Mouse (Mus musculus): ENCODE data around the gene Rnf152.

The Rnf152 gene

DNA sequence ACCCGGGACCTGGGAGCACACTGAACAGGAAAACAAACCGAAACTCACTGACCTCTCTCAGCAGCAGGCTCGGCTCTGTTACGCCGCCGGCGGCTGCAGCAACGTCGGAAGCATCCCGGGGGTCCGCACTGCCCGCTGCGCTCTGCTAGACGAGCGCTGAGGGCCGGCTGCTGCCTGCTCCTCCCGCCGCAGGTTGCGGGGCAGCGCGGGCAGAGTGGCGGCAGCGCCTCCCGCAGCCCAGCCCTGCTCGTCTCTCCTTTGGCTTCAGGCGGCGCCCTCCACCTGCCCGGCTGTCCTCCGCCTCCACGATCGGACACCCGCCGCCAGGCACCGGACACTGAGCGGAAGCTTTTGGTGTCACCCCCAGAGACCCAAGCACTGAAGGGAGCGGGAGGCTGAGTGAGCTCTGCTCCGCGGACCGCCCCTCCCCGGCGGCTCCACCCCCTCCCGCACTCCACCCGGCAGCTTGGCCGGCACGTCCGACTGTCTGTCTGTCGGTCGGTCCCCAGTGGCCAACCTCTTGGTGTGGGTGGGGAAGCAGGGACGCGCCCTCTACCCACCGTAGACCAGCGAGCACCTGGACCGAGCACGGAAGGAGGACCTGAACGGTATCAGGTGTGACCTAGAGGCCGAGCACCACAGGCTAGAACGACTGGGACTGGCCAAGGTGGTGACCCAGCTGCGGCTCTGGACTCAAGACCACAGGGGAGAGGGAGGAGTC, at the start of gene Rnf152:
Gene Rnf152, minus strand, starts transcription at position 420 of the 721 bp plus-strand sequence.
- peak; percentile 42 to 54 for DNase-seq (ENCODE audit: low spot score in 2 of 2)

DNA sequence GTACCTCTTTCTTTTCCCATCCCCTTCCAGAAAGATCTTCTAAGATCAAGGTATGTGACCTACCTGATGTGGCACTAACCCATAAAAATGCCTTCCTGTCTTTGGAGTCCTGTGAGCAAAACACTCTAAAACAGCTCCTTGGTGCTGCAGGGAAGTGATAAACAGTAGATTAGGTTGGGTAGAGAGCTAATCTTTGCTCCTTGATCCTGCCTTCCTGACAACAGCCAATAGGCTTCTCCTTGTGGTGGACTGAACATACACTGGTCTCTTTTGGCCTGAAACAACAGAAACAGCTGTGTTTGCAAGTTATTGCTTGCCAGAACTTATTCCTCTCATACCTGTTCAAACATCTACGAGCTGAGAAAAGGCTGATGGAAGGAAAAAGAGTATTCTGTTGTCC, 46.3 kb upstream of the Rnf152 start:
- no peak for DNase-seq (ENCODE audit: low spot score in 2 of 2)

DNA sequence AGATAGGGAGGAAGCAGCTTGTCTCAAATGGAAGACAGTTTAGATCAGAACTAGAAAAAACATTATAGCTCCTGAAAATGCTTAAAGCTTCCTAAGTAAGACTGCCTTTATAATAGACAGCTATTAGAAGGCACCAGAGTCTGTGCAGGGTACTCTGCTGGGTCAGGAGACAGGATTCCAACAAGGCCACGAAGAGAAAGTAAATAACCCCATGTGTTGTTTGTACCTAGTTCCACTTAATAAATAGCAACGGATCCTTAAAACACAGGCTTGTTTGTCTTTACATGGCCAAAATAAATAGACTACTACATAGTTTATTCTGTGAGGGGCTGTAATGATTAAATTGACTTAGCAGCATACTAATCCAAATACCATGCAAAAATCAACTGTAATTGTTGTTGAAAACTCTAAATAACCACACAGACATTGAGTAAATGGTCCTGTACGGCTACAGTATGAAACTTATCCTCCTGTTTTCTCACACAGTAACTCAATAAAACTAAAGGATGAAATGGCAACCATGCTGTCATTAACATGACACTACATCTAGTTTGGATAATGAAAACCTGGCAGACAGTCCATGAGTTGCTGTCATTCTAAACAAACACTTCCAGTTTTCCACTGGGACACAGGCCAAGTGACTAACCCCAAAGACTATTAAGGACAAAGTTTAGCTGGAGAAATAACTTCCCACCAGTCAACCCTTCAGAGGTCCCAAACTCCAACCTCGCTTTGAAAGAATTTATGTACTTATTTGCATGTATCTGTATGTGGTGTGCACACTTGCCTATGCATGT, 27.8 kb upstream of the Rnf152 start:
- no peak for DNase-seq (ENCODE audit: low spot score in 2 of 2)

DNA sequence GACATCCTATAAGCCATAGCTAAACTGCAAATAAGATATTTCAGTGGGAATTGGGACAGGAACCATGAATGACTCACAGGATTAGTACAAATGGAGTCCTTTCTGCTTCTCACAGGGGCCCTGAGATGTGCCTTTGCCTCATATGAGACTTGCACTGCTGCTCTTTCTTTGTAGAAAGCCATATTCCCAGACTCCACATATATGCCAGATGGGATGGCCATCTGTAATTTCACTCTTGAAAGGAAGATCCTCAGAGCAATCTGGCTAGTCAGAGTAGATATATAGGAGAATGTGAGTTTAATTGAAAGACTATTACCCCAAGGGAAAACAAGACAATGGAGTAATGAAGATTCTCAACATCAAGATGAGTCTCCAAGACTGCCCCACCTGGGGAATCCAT, 21.0 kb upstream of the Rnf152 start:
- peak in 1 of 2 experiments; percentile 52 for DNase-seq (ENCODE audit: low spot score in 2 of 2)

DNA sequence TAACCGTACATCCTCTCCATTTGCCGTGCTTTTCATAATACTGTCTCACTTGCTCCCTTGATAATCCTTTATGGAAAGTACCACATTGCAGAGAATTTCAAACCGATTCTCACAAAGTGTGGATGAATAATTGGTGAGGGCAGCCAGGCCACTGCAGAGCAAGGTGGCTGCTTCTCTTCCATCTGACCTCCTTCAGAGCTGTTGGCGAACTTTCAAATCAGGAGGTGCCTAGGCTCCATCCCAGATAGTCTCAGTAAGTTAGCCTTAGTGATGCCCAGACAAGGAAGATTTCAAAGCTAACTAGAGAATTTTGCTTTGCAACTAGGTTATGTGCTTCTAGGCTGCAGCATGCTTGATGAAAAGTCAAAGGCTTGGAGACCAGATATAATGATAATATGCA, 18.1 kb upstream of the Rnf152 start:
- DNase-seq (ENCODE audit: low spot score in 2 of 2) = no peak

DNA sequence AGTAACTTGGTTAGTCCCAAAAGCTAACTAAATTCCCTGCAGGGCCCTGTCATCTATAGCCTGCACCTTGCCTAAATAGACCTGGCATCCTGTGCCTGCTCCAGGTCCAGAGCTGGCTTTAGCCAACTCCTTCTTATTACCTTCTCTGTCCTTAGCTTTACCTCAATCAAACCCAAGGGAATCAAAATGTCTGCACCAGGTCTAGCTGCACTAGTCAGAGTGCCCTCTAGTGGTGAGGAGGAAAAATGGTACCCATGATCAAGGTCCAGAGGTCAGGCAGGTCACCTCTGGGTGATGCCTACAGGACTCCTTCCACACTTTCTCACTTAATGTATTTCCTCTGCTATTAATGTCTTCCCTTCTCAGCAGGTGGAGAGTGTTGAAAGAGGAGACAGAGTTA, 6.2 kb upstream of the Rnf152 start:
- no peak for DNase-seq (ENCODE audit: low spot score in 2 of 2)

DNA sequence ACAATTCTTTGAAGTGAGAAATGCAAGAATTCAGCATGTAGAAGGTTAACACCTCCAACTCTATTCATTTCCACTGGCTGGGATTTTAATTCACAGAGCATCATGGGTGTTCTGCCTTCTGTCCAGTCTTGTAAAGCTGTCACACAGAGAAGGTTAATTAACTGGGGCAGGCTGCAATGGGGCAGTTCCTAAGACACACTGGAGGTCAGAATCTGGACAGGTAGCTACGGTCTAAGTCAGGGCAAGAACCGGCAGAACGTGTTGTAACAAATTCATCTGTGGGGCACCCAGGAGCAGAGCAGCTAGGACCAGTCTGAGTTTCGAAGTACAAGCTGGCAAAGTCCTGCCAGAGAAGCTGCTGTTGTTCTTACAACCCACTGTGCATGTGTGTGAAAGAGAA, 2.4 kb upstream of the Rnf152 start:
- DNase-seq (ENCODE audit: low spot score in 2 of 2) = no peak

DNA sequence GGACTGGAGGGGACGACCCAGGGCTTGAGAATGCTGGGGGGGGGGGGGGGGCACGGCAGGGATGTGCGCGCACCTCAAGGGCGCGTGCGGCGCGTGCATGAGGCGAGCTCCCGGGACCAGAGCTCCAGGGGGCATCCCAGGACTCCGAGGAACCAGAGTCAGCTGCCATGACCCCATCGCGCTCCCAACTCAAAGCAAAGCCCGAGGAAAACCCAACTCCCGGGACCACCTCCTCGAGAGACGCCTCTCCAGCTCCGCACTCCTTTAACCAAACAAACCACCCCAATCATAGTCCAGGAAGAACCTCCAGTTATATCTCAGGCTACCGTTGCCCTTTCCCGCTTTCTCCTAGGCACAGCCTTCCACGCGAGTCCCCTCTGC, 610 bp downstream of the Rnf152 start:
- DNase-seq (ENCODE audit: low spot score in 2 of 2) = peak; percentile 44 to 50

DNA sequence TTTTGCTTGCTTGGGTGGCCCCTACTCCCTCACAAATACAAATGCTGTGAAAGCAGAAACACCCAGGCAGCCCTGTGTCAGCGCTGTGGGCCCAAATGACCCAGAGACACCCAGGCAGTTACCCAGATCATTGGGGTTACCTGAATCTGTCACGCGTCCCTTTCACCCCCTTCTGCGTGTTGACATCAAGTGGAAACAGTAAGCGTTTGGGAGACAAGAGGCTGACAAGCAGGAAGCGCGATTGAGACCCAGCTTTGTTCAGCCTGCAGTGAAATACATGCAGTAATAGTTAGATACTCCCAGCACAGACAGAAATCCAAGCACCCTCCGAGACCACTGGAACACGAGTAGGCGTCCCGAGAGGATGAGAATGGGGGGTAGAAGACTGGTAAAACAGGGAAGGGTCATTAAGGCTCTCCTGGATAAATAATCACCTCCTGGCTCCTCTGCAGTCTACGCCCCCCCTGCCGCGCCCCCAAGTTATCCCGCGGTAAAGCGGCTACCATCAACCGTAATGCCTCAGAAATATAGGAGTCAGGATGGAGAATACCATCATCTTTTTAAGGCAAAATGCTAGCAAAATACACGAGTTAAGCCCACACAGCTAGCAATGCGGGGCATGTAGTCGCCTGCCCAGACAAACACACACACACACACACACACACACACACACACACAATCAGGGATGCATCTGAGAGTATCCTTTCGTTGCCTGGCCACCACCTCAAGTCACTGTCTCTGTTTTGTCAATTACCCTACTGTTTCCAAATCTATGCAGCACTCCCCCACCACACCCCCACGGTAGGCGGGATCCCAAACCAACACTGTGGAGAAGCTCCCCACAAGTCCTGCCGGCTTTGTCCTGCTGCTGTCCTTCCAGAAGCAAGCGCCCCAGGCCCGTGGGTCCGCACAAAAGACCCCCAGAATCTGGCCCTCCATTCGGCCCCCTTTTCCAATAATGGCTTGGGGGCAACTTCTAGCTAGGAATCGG, 1.3 kb downstream of the Rnf152 start:
- peak; percentile 63 to 65 for DNase-seq (ENCODE audit: low spot score in 2 of 2)

DNA sequence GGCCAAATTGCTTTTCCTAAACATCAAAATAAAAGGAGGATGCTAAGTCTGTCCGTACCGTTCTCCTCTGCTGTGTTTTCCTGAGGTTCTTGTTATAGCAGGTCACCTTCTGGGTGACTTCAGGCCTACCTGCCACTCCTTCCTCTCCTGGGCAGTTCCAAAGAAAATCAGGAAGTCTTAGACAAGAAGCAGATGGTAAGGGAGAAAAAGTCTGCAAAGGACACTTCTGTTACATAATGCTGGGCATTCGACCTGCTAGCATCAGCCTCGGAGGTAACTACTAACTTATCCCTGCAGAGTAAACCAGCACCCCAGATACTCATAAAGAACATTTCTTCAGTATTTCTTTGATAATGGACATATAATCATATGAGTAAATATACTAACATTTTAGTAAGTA, 4.7 kb downstream of the Rnf152 start:
- no peak for DNase-seq (ENCODE audit: low spot score in 2 of 2)

DNA sequence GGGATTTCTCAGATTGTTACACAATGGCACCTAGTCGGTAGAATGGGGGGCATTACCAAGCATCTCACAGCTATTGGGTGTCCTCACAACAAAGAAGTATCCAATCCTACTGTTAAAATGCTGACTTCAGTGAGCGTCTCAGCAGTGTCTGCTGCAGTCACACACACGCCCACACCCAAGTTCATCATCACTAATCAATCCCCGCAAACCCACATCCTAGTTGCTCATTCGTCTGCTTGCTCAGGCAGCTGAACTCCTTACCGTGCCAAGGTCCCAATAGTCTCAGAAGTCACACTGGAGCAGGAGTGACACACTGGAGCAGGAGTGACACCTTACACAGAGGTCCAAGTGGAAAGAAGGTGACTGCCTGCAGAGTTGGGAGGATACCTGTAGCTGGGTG, 14.2 kb downstream of the Rnf152 start:
- DNase-seq (ENCODE audit: low spot score in 2 of 2) = no peak

DNA sequence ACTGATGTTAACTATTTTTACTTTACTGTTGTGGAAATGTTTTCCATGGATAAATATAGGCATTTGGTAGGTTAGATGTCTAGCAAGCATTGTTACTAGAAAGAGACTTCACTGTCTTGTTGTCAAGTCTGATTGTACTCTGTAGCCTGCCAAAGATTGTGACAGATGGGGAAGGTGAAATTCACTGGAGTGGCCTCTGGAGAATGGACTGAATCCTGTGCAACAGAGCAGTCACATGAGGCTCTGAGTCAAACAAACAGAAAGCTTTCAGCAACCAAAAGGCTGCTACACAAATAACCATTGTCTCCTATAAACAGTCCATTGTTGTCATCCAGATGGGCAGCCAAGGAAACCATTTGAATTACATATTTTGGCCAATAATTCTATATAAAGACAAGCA, 15.6 kb downstream of the Rnf152 start:
- DNase-seq (ENCODE audit: low spot score in 2 of 2) = no peak

DNA sequence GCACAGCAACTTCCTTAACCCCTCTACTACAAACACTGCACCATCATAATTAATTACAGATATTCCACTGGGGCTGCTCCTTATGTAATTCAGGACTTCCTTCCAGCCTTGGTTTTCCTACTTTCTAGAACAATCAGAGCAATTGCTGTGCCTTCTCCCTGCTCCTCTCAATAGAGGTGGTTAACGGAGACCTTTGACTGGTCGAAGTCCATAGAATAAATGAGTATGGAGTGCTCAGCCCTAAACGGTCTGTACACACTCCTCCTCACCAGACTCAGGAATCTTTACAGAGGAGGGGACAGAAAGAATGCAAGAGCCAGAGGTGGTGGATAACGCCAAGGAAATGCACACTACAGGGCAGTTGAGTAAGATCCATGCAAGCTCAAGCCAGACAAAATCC, 19.1 kb downstream of the Rnf152 start:
- no peak for DNase-seq (ENCODE audit: low spot score in 2 of 2)

DNA sequence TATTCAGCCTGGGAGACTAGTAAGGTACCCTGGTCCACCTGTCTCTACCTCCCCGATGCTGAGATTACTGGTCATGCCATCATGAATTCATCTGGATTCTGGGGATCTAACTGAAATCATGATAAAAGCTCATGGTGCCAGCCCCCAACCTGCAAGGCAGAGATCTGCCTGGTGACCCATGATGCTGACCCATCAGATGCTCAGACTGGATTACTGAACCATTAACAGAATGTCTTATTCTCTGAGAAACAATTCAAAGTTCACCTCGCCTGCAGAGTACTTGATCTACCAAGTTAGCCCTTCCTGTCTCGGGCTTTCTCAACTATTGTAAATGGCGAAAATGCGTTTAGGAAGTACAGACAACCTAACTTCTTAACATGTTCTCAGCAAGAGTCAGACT, 20.4 kb downstream of the Rnf152 start:
- no peak for DNase-seq (ENCODE audit: low spot score in 2 of 2)

DNA sequence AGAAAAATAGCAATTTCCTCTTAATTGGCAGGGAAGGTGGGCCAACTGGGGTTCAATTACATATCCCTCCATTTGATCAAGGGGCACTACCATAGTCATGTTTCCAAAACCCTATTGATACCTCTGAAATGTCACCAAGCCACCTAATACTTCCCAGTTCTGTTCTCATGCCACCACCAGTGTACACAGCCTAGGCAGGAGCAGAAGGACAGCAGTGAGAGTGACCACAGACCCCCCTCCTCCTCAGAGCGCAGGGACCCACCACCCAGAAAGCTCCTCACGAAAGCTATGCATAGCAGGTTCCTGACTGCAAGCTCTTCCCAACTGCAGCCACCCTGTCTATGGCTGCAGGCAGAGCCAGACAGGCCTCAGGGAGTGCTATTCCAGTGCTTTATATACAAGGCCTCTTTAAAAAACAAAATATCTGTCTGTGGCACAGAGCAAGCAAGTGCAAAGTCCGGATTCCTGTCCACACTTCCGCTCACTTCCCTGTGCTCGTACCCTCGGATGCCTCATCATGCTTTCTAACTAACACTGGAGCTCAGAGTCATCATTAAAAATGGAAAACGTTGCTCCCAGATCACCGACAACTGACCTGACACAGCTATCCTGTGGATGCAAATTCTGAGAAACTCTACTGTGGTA, 24.3 kb downstream of the Rnf152 start:
- no peak for DNase-seq (ENCODE audit: low spot score in 2 of 2)

DNA sequence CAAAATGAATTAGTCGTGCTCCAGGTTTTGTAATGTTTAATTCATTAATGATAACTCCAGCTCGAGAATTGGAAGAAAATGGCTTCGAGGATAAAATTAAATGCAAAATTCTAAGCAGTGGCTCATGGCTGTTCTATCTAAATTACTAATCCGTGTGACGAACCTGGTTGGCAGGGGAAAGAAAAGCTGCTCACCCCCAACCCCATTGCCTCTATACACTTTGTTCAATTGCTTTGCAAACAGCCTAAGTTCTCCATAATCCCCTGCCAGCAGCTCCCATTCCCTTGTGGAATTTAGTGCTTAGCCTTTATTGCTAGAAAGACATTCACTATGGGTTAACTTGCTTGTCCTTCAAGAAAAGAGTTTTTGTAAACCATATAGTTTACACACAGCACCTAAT, 24.9 kb downstream of the Rnf152 start:
- no peak for DNase-seq (ENCODE audit: low spot score in 2 of 2)

DNA sequence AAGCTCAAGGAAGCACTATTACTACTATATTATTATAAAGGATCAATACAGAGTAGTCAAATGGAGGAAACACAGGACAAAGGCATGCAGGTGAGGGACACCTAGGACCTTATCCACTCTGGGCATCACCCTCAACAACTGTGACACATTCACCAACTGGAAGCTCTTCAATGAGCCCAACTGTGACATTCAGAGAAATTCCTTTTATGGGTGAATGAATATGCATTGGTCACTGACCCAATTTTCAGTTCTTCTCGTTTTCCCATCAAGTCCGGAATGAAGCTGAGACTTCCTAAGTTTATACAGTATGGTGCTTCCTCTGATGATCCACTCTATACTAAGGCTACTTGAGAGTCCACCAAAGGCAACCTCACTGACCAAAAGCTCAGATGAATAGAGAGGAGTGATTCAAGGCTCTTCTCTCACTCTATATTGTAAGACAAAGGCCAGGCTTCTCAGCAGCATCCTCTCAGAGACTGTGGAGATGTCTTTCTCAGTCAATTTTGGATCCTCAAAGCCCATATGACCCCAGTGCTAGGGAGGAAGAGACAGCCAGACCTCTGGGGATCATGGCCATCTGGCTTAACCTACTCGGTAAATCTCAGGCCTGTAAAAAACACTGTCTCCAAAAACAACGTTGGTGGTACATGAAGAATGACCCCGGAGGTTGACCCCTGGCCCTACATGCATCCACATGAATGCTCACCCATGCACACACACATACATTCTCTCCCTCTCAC, 25.8 kb downstream of the Rnf152 start:
- no peak for DNase-seq (ENCODE audit: low spot score in 2 of 2)

DNA sequence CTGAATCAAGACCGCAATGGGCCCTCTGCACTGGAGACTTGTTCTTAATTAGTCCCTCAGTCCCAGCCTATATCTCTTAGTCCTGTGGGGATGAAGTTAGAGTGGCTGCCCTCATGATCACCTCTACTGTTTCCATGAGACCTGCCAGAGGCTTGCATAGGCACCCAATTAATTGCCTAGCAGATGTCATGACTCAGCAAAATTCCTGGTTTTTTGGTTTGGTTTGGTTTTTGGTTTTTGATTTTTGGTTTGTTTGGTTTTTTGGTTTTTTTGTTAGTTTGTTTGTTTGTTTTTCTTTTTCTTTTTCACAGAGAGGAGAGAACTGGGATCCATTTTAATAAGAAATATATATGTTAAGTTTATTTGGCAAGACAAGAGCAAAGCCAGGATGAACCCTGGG, 28.7 kb downstream of the Rnf152 start:
- no peak for DNase-seq (ENCODE audit: low spot score in 2 of 2)

DNA sequence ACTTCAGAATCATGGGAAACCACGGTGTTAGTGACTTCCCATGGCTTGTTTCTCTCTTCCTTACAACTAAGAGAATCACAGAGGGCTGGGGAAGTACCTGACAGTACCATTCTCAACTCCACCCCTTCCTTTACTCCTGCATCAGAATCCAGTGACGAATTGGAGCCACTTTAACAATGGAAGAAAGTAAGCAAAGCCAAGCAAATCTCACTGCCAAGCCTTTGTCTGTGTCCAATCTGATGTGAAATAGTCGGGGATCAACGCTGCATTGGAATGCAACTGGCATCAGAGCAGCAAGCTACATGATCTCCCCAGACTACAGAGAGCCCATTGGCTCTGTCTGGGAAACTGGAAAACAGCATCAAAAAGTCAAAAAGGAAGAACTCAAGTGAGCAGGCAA, 31.9 kb downstream of the Rnf152 start:
- DNase-seq (ENCODE audit: low spot score in 2 of 2) = no peak

DNA sequence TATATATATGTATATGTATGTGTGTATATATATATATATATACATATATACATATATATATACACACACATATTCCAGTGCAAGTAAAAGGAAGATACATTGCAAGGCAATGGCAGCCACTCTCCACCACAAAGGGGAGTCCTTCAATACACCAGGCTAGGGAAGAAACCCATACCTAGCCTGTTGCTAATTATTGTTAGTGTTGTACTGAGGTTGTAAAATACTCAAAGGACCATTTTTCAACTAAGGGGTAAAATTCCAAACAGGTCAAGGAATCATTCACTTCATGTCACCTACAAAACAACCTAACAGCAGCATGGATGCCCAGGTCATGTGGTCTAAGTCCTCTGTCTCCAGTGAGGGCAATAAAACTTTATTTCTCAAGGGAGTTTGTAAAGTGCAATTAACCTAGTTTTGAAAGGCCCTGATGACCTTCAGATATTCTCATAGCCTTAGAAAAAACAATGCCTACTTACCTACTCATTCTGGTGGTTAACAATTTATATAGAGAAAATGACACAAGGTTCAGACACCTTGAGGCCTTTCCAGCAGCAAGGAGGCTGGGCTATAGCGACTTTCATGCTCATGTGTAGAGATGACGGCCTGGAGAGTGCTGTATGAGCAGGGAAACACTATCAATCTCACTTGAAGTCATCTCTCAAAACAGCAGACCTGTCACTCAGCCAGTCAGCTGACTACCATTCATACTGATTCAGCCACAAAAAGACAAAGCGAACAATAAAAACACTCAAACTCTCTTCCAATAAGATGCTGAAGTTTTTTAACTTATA, 42.3 kb downstream of the Rnf152 start:
- no peak for DNase-seq (ENCODE audit: low spot score in 2 of 2)

All from right cerebral cortex, postnatal 10 days (tissue).